Mouse (Mus musculus): Measurements from ENCODE around the gene Tmc8. TPM values are rescaled to one million over a fixed set of nuclear protein-coding genes. Genes with fewer than 3 reads are reported as not detected.
A peak's percentile ranks its signal among the peaks of the same experiment; 100 is the strongest.

The Tmc8 gene
- total RNA-seq, 1 experiment = 3.9 TPM

- TF ChIP-seq ZNF384 (IDR thresholded peaks at IDR 0.05; ENCODE audit: low read depth, low read length) = no peak
- no peak for TF ChIP-seq ZC3H11A (IDR thresholded peaks at IDR 0.05; ENCODE audit: borderline replicate concordance, low read depth, low read length)
- no peak for TF ChIP-seq CHD2 (IDR thresholded peaks at IDR 0.05; ENCODE audit: low read depth, low read length)
- no peak for TF ChIP-seq MAFK (IDR thresholded peaks at IDR 0.05; ENCODE audit: insufficient read depth, low read depth, low read length)
- no peak for TF ChIP-seq HCFC1 (IDR thresholded peaks at IDR 0.05; ENCODE audit: borderline replicate concordance, insufficient read depth, low read length)
- H3K9me3 ChIP-seq (ENCODE audit: control insufficient read depth, insufficient read depth, low read depth, low read length) = no peaks in the 10 kb centered on the region
- peak; percentile 62 for DNase-seq (ENCODE audit: low read depth, low spot score)
- H3K4me3 ChIP-seq (ENCODE audit: insufficient read depth in 1 of 2, low read depth in 1 of 2, low read length in 2 of 2, poor library complexity in 1 of 2, severe bottlenecking in 1 of 2) = no peak overlapping the region
- H3K9ac ChIP-seq (ENCODE audit: insufficient read depth, low read depth, low read length, poor library complexity, severe bottlenecking) = no peak overlapping the region
- H3K4me1 ChIP-seq (ENCODE audit: control insufficient read depth in 2 of 2, insufficient read depth in 2 of 2, low read length in 2 of 2, poor library complexity in 1 of 2) = peaks cover 4 to 14% of the 10 kb centered on the region in 2 experiments; a peak in 3 of 4 replicates
- in situ Hi-C loops (cut with MboI; ENCODE audit: low sequenced_read_pairs in 2 of 2, unreplicated experiment in 2 of 2) = no loop called here
- no peak overlapping the region for H3K27ac ChIP-seq (ENCODE audit: insufficient read depth, low read depth, low read length, poor library complexity, severe bottlenecking)
- no peaks in the 10 kb centered on the region for H3K36me3 ChIP-seq (ENCODE audit: control insufficient read depth, insufficient read depth, low read length, poor library complexity, severe bottlenecking)
Measured at GRCm38 (mm10) chr11:117836306-117836705, 54.4 kb downstream of the Tmc8 start.

DNA sequence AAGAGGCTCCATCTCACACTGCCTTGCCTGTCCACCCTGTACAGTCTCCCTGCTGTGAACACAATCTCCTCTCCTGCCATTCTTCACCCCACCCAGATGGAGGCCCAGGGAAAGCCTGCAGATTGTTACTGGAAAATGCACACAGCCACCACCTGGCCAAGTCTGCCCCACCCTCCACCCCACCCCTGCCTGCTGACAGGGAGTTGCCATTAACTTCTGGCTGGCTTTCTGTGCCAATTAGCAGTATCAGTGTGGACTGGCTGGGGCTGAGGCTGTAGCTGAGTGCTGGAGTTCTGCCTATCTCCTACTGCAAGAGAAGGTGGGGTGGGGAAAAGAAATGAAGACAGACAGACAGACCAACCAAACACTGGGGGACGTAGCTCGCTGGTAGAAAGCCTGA, 56.7 kb downstream of the Tmc8 start:
- Histone ChIP-seq H3K9ac (ENCODE audit: insufficient read depth, low read depth, low read length, poor library complexity, severe bottlenecking) (no peak overlapping the region), H3K4me3 (ENCODE audit: insufficient read depth in 1 of 2, low read depth in 1 of 2, low read length in 2 of 2, poor library complexity in 1 of 2, severe bottlenecking in 1 of 2) (no peak overlapping the region), H3K36me3 (ENCODE audit: control insufficient read depth, insufficient read depth, low read length, poor library complexity, severe bottlenecking) (no peaks in the 10 kb centered on the region), H3K27ac (ENCODE audit: insufficient read depth, low read depth, low read length, poor library complexity, severe bottlenecking) (no peak overlapping the region; the same call in 1 of the 2 replicates), H3K4me1 (ENCODE audit: control insufficient read depth in 2 of 2, insufficient read depth in 2 of 2, low read length in 2 of 2, poor library complexity in 1 of 2) (peaks cover 1 to 12% of the 10 kb centered on the region in 2 experiments; a peak in 3 of 4 replicates), H3K9me3 (ENCODE audit: control insufficient read depth, insufficient read depth, low read depth, low read length) (no peaks in the 10 kb centered on the region)
- TF ChIP-seq CHD2 (IDR thresholded peaks at IDR 0.05; ENCODE audit: low read depth, low read length) (no peak), ZNF384 (IDR thresholded peaks at IDR 0.05; ENCODE audit: low read depth, low read length) (no peak), HCFC1 (IDR thresholded peaks at IDR 0.05; ENCODE audit: borderline replicate concordance, insufficient read depth, low read length) (no peak), ZC3H11A (IDR thresholded peaks at IDR 0.05; ENCODE audit: borderline replicate concordance, low read depth, low read length) (no peak), MAFK (IDR thresholded peaks at IDR 0.05; ENCODE audit: insufficient read depth, low read depth, low read length) (no peak)
- no peak for DNase-seq (ENCODE audit: low read depth, low spot score)
- in situ Hi-C loops (cut with MboI; ENCODE audit: low sequenced_read_pairs in 2 of 2, unreplicated experiment in 2 of 2) = no loop called here

DNA sequence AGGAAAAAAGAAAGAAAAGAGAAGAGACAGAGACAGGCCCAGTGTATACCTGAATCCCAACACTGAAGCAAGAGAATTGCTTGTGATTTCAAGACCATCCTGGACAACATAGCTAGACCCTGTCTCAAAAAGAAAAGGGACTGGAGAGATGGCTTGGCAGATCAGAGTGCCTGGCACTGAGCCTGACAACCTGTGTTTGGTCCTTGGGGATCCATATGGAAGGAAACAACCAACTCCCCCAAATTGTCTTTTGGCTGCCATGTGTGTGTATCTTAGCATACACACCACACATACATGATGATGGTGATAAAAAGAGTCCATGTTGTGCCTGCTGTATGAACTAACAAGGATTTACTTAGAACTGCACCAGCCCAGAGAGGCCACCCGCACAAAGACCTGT, 57.1 kb downstream of the Tmc8 start:
- H3K9me3 ChIP-seq (ENCODE audit: control insufficient read depth, insufficient read depth, low read depth, low read length) = no peaks in the 10 kb centered on the region
- no peaks in the 10 kb centered on the region for H3K36me3 ChIP-seq (ENCODE audit: control insufficient read depth, insufficient read depth, low read length, poor library complexity, severe bottlenecking)
- no peak overlapping the region for H3K9ac ChIP-seq (ENCODE audit: insufficient read depth, low read depth, low read length, poor library complexity, severe bottlenecking)
- TF ChIP-seq MAFK (IDR thresholded peaks at IDR 0.05; ENCODE audit: insufficient read depth, low read depth, low read length) = no peak
- no peak for TF ChIP-seq HCFC1 (IDR thresholded peaks at IDR 0.05; ENCODE audit: borderline replicate concordance, insufficient read depth, low read length)
- TF ChIP-seq ZC3H11A (IDR thresholded peaks at IDR 0.05; ENCODE audit: borderline replicate concordance, low read depth, low read length) = no peak
- TF ChIP-seq CHD2 (IDR thresholded peaks at IDR 0.05; ENCODE audit: low read depth, low read length) = no peak
- TF ChIP-seq ZNF384 (IDR thresholded peaks at IDR 0.05; ENCODE audit: low read depth, low read length) = no peak
- no peak overlapping the region for H3K4me3 ChIP-seq (ENCODE audit: insufficient read depth in 1 of 2, low read depth in 1 of 2, low read length in 2 of 2, poor library complexity in 1 of 2, severe bottlenecking in 1 of 2)
- in situ Hi-C loops (cut with MboI; ENCODE audit: low sequenced_read_pairs in 2 of 2, unreplicated experiment in 2 of 2) = no loop called here
- H3K4me1 ChIP-seq (ENCODE audit: control insufficient read depth in 2 of 2, insufficient read depth in 2 of 2, low read length in 2 of 2, poor library complexity in 1 of 2) = peaks cover 1 to 12% of the 10 kb centered on the region in 2 experiments; a peak in 3 of 4 replicates
- H3K27ac ChIP-seq (ENCODE audit: insufficient read depth, low read depth, low read length, poor library complexity, severe bottlenecking) = no peak overlapping the region
- DNase-seq (ENCODE audit: low read depth, low spot score) = no peak

GRCm38 (mm10) chr11:117840910-117841309, 59.0 kb downstream of the Tmc8 start:
- H3K27ac ChIP-seq (ENCODE audit: insufficient read depth, low read depth, low read length, poor library complexity, severe bottlenecking) = no peak overlapping the region
- DNase-seq (ENCODE audit: low read depth, low spot score) = no peak

More at GRCm38 (mm10) chr11:117840910-117841309, 59.0 kb downstream of the Tmc8 start:
- H3K4me1 ChIP-seq (ENCODE audit: control insufficient read depth in 2 of 2, insufficient read depth in 2 of 2, low read length in 2 of 2, poor library complexity in 1 of 2) = peaks cover 1 to 9% of the 10 kb centered on the region in 2 experiments; a peak in 3 of 4 replicates
- H3K9ac ChIP-seq (ENCODE audit: insufficient read depth, low read depth, low read length, poor library complexity, severe bottlenecking) = no peak overlapping the region
- in situ Hi-C loops (cut with MboI; ENCODE audit: low sequenced_read_pairs in 2 of 2, unreplicated experiment in 2 of 2) = no loop called here
- no peaks in the 10 kb centered on the region for H3K9me3 ChIP-seq (ENCODE audit: control insufficient read depth, insufficient read depth, low read depth, low read length)
- no peak for TF ChIP-seq ZC3H11A (IDR thresholded peaks at IDR 0.05; ENCODE audit: borderline replicate concordance, low read depth, low read length)
- TF ChIP-seq HCFC1 (IDR thresholded peaks at IDR 0.05; ENCODE audit: borderline replicate concordance, insufficient read depth, low read length) = no peak
- TF ChIP-seq MAFK (IDR thresholded peaks at IDR 0.05; ENCODE audit: insufficient read depth, low read depth, low read length) = no peak
- no peak for TF ChIP-seq CHD2 (IDR thresholded peaks at IDR 0.05; ENCODE audit: low read depth, low read length)
- no peak for TF ChIP-seq ZNF384 (IDR thresholded peaks at IDR 0.05; ENCODE audit: low read depth, low read length)
- H3K36me3 ChIP-seq (ENCODE audit: control insufficient read depth, insufficient read depth, low read length, poor library complexity, severe bottlenecking) = no peaks in the 10 kb centered on the region
- no peak overlapping the region for H3K4me3 ChIP-seq (ENCODE audit: insufficient read depth in 1 of 2, low read depth in 1 of 2, low read length in 2 of 2, poor library complexity in 1 of 2, severe bottlenecking in 1 of 2)

Other genes with a start within 250 kb of the Tmc8 start
- 21.5 and 32.4 TPM in 2 replicates for gene Tnrc6c, start 127.8 kb upstream of the Tmc8 start, total RNA-seq (2012; rRNA removed)
- gene Tmc6, start 122 bp downstream of the Tmc8 start, total RNA-seq (2012; rRNA removed) = 36.0 and 79.1 TPM in 2 replicates
- not detected in 2 replicates for gene 6030468B19Rik, start 15.6 kb downstream of the Tmc8 start, total RNA-seq (2012; rRNA removed)
- gene Gm20708, start 27.6 kb downstream of the Tmc8 start, total RNA-seq (2012; rRNA removed) = 0.40 and 0.42 TPM in 2 replicates
- gene Syngr2, start 27.6 kb downstream of the Tmc8 start, total RNA-seq (2012; rRNA removed) = 69.6 and 98.0 TPM in 2 replicates
- gene Afmid, start 43.8 kb downstream of the Tmc8 start, total RNA-seq (2012; rRNA removed) = 1.8 and 2.4 TPM in 2 replicates
- 77.5 and 89.3 TPM in 2 replicates for gene Tk1, start 44.0 kb downstream of the Tmc8 start, total RNA-seq (2012; rRNA removed)
- gene Birc5, start 67.2 kb downstream of the Tmc8 start, total RNA-seq (2012; rRNA removed) = 125 and 166 TPM in 2 replicates
- gene Tmem235, start 78.7 kb downstream of the Tmc8 start, total RNA-seq (2012; rRNA removed) = 0.36 and 0.58 TPM in 2 replicates
- gene Tha1, start 91.4 kb downstream of the Tmc8 start, total RNA-seq (2012; rRNA removed) = 1.2 and 3.1 TPM in 2 replicates
- 69.8 and 78.6 TPM in 2 replicates for gene Socs3, start 188.0 kb downstream of the Tmc8 start, total RNA-seq (2012; rRNA removed)
- gene Pgs1, start 204.2 kb downstream of the Tmc8 start, total RNA-seq (2012; rRNA removed) = 95.2 and 101 TPM in 2 replicates